Mouse (Mus musculus) MEL-GATA-1-ER (cell line): ENCODE measurements at regions not wholly inside any gene's neighbourhood (a gene's known extent, or its start where the extent isn't known, plus 50 kb on each side); places are given as distances from the start of the nearest gene placed in this dataset.
"Not testable (repeated sequence)": the region's sequence is repeated elsewhere in the genome, so short reads cannot be mapped to it uniquely, and the experiment has no call there.

ENCODE experiments used
- DNase-seq: peaks from one replicate; pipeline ENCODE4 v3.0.0-alpha.2; 2012; ENCODE audit warnings: low read depth; ENCODE audit errors: extremely low read depth

DNA sequence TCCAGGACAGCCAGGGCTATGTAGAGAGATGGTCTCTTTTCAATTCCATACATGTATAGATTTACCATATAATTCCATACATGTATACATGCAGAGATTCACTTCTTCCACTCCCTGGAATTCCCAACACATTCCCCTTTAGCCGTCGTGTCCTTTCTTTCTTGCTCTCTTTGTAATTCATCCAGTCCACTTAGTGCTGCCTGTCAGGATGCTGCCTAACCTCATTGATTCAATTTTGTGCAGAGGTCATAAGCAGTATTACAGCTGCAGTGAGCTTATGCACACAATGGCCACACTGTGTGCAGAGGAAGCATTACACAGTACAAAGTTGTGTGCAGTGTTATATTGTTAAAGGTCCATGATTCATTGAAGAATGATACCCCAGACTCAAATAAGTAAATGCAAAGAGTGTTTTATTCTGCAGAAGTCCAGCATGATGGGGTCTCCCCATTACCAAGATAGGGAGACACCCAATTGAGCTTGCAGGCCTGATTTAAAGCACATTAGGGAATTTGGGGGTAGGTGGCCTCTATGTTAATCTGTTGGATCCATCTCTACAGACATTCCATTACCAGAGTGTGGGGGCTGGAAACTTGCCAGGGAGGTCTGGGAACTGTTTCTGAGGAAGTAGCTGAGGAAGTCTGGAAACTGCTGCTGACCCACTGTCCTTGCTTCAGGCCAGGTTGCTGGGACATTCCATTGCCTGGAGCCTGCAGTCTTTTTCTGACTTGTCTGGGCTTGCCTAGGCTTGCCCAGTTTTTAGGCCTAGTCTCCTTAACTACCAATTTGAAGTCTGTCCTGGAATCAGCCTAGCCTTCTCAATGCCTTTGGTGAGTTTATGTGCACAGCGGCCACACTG lies 72.8 kb downstream of the Fam161a start:
- DNase-seq, result no peak

DNA sequence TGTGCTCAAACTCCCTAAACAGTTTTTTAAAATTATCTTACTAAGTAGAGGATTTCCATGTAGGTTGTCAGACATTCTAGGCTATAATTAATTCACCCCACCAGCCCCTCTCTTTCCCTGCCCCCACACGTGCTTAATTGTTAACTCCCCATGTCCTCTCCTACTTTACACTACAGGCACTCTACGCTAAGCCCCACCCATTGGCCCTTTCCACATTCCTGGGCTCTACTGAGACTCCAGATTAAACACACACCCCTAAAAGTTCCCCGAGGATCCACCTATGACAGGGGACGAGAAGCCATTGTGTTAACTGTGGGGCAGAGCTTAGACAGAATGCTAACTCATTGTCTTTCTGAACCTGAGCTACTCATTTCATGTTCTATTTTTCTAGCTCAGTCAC lies 74.3 kb downstream of the Fam161a start:
- DNase-seq, result no peak

DNA sequence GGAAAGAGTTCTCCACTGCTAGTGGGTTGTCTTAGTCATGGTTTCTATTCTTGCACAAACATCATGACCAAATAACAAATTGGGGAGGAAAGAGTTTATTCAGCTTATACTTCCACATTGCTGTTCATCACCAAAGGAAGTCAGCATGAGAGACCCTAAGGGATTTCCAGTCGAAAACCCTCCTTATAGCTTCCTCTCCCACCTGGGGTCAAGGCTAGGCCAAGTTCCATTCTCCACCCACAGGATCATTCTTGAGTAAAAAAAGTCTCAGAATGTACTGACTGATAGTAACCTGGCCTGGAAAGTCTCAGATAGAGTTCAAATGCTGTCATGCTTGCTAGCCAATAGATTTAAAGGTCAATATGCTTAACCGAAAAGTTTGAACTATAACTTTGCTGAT lies 76.5 kb downstream of the Fam161a start:
- not testable (repeated sequence) for DNase-seq

DNA sequence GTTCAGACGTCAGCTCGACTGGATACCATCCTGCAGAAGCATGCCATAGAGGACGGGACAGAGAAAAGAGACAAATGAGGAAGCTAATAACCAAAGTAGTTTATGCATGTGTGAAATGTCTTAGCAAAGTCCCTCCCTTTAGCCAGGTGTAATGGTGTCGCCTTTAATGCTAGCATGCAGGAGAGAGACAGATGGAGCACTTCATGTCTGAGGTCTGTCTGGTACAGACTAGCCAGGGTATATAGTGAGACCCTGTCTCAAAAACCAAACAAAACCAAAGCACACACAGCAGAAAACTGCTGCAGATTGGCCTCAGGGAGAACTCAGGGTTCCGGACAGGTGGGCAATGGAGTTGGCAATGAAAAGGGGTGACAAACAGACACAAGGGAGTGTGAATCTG lies 88.0 kb downstream of the Fam161a start:
- DNase-seq, result no peak

DNA sequence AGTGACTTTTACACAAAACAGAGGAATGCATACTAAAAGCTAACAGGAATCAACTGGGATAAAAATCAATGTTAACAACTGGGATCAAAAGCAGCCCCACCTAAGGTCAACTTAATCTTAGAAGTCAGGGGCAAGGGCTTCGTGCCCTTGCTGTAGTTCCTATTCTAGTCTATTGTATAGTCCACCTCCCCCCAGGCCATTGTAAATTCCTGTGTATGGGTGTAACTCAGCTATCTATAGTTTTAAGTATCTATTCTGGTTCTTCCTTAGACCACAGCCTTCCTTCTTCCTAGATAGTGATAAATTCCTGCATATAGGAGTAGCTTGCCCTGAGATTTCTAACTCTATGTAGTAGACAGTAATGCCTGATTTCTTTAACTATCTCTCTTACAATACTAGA lies 88.4 kb downstream of the Fam161a start:
- DNase-seq, result not testable (repeated sequence)

DNA sequence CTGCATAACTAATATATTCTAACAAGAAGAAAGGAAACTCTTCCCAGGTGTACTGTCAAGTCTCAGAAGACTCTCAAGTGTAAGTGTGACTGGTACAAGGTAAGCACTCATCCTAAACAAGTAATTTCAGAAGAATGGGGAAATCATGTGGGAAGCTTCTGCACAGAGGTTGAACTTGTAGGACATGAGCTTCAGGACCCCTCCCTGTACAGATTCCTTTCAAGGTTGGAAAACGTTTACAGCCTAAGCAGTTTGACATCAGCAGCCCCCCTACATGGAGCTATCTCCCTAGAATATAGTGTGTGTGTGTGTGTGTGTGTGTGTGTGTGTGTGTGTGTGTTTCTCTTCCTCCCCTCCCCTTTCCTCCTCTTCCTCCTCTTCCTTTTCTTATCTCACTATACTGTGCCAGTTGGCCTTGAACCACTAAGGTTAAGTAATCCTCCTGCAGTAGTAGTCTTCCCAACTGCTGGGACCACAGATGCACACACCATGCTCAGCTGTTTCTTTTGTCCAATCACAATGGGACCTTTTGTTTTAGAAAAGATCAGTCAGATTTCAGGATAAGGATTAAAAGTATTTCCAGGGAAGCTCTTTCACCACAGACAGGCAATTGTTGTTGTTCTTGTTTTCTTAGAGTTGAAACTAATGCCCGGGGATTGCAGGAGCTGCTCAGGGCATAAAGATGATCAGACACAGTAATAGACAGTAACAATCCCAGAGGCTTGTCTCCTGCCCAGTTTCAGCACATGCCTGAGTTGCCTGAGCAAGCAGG lies 89.3 kb downstream of the Fam161a start:
- no peak for DNase-seq

DNA sequence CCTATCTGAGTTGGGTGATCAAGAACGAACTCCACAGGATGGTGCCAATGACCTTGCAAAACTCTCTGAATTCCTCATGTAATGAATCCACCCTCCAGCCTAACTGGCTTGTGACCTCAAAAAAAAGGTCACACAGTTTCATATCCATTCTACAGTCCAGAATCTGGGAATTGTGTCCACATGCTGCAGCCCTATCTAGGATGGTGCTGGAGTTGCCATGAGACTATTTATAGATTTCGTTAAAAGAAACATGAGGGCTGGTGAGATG lies 89.8 kb downstream of the Fam161a start:
- DNase-seq, result no peak

DNA sequence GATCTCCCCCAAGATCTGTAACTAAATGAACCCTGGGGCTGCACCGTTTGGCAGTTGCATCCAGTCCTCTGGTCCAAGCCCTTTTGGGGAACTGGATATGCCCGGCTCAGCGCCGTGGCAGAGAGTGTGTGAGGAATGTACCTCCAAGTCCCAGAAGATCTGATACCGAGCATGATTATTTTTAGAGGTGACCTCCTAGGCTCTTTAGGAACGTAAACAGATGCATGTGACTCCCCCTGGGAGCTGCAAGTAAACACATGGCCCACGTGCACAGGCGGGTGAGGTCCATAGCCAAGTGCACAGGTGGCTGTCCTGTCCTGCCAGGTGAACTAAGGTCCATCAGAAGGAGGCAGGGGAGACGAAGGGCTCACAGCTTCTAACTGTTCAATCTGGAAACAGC lies 107.3 kb downstream of the Fam161a start:
- DNase-seq, result no peak

DNA sequence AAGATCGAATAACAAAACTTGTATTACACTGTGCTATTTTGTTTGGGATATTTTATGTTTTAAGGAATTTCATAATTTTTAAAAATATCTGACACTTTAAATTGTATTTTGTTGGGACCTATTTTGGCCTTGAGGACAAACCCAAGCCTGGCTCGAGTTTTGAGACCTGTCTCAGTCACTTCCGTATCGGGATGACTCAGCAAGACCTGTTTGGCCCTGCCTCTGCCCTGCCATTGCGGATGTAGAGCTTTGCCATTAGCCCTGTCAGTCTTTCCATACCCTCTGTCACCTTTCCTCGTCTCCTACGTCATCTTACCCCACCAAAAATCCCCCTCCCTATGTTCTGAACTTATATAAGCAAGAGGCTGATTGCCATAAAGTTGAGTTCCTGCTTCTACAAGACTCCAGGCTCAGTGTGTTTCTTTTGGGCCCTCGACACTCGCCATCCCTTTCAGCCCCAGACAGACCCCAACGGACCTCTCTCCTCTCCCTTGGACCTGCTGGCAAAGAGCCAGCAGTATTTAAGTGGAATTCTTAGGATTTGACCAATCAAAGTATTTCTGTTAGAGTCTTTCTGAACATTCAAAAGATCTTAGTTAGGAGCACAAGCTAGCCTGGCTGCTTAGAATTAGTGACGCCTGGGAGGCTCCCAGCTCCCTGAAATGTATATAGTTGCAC lies 113.3 kb downstream of the Fam161a start:
- no peak for DNase-seq

DNA sequence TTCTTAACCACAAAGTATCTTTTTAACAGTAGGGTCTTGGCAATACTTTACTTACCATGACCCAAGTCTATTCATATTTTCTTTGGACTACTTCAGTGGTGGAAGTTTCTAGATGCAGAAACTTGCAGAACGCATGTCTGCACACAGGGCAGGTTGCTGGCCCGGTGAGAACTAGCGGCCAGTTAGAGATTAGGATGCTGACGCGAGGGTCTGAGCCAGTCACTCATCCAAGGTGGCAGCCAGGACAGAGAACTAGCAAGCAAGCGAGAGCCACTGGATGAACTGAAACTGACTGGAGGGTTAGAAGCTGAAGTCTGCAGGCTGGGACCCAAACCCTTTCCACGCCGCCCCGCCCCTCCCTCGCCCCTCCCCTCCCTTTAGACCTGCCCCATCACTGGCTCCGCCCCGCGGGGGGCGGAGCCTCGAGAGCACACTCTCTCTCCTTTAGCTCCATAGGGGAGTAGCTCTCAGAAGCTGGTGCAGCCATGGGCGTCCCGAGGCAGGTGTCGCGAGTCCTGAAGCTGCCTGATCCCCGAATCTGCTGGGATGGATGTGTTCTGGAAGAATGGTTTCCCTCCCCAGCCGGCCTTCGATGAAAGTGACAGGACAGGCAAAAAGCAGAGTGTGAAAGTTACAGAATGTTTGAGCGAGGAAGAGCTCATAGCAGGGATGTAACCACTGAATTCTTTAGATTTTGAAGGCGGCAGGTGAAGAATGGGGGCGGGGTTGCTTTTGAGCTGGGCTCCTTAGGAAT lies 117.0 kb downstream of the Fam161a start:
- DNase-seq, result no peak

DNA sequence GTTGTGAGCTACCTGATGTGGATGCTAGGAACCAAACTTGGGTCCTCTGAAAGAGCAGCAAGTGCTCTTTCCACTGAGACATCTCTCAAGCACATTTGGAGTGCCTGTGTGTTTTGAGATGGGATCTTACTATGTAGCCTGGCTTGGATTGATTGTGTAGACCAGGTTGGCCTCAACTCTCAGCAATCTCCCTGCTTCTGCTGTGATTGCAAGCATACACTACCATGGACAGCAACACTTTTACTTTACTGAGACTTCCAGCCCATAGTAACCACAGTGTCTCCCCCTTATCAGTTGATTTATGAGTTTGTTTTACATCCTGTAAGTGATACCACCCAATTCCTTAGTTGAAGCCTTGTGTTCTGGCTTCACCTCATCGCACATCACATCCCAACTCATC lies 123.8 kb downstream of the Fam161a start:
- no peak for DNase-seq

DNA sequence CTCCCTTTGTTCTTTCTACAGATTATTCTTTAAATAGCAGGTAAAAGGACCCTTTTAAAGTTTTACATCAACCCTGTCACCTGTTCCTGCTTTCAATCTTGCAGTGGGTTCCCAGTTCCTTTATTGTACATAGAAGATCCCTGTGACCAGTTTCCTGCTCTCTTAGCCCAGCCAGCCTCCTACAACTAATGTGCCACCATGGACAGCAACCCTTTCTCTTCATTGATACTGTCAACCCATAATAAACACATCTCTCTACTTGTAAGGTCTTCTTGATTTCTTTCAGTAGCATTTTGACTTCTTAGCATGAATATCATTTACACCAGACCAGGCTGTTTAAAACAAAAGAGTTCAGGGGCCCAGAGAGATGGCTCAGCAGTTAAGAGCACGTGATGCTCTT lies 124.2 kb upstream of the Xpo1 start:
- DNase-seq, result no peak

DNA sequence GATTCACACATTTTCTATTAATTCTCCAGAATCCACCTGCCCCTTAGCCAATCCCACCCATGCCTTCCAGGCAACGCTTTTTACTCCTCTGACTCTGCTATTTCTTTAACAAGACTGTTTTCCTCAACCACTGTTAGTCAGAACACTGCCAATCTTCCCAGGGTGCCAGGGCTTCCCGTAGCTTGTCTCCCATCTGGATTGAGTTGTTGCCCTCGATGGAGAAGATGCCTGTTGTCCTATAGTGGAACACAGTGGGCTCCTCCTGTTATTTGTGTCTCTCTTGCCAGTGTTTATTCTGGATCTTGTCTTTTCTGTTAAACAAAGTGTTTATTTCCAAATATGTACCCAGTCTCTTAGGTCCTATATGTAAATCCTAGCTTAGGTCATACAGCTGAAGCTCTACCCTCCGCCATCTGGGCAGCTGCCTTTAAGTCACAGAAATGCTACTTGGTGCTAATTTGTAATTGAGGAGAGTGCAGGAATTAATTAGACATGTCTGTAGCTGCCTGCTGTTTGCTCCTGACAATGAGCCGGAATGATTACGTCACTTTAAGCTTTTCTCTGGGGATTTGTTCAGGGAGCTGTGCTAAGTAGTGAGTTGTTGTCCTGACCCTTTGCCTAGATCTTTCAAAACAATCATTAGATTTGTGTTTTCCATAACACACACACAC lies 115.3 kb upstream of the Xpo1 start:
- DNase-seq, result no peak

DNA sequence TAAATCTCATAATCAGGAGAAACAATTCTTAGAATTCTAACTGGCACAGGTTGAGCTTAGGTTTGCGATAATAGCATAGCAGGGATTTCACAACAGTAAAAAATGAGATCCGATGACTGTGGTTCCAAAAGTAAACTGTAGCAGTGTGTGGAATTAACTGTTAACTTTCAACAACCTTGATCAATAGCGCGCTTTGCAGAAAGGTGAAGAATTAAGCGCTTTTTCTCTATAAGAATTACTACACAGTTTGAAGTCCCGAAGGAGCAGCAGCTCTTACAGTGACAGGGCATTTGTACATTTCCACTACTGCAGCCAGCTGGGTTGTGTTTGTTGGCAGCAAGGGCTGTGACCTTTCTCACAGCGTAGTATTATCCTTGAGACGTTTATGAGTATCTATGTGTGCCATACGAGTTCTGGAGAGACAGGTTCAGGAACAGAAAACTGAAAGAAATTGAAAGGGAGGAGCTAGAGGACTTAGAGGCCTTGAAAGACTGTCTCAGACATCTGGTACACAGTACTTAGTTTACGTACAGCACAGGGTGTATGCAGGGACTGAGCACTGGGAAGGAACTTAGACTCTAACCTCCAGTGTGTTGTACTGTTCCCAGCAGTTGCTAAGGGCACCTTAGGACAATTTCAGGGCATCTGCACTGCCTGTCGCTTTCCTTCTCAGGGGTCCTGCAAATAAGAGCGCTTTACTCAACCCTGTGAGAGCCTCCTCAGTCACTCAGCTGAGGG lies 114.6 kb upstream of the Xpo1 start:
- DNase-seq, result no peak

DNA sequence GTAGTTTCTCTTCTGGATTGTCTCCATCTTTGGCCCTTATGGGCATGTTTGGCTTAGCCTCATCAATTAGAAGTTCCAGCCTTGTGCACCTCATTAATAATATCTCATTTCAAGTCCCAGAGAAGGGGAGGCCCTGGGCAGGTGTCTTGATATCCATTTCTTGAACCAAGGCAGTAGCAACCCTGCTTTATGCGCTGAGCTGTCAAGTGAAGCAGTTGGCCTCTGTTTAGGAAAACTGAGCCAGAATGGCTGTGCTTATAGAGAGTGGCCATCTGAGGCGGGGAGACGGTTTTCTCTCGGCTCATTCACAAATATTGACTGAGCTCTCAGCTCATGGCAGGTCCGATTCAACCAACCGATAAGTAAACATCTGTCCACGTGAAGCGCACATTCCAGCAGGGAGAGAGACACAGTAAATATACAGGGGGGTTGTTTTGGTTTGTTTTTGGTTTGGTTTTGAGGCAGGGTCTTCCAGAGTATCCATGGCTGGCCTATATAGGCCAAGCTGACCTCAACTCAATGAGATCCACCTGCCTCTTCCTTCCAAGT lies 107.7 kb upstream of the Xpo1 start:
- DNase-seq, result no peak

DNA sequence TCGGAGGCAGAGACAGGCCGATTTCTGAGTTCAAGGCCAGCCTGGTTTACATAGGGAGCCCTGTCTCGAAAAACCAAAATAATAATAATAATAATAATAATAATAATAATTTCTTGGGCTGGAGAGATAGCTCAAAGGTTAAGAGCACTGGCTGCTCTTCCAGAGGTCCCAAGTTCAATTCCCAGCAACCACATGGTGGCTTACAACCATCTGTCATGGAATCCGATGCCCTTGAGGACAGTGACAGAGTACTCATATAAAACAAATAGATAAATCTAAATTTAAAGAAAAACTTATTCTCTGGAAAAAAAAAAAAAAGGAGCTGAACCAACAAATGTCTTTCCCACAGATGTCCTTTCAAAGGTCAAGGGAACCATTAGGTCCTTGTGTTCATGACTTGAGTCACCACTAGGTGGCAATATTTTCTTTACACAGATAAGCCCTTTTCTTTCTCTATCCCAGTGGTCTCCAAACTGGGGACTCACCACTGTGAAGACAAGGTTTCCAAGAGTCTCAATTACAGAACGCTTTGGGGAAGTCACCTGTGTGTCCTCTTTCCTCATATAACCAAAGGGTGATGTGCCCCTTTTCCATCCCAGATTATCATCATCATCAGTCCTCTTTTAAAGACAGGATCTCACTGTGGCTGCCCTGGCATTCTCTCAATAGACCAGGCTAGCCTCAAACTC lies 106.1 kb upstream of the Xpo1 start:
- peak; percentile 36 for DNase-seq

DNA sequence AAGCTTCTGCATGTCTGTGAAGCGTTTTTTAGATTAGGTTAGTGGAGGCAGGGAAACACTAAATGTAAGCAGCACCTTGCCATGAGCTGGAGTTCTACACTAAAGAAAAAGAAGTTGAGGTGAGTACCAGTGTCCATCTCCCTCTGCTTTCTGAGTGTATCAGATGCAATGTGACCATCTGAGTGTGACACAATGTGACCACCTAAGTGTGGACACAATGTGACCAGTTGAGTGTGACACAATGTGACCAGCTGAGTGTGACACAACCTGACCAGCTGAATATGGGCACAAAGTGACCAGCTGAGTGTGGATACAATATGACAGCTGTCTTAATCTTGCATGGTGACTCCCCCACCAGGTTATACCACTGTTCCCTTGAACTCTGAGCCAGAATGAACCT lies 101.0 kb upstream of the Xpo1 start:
- no peak for DNase-seq

DNA sequence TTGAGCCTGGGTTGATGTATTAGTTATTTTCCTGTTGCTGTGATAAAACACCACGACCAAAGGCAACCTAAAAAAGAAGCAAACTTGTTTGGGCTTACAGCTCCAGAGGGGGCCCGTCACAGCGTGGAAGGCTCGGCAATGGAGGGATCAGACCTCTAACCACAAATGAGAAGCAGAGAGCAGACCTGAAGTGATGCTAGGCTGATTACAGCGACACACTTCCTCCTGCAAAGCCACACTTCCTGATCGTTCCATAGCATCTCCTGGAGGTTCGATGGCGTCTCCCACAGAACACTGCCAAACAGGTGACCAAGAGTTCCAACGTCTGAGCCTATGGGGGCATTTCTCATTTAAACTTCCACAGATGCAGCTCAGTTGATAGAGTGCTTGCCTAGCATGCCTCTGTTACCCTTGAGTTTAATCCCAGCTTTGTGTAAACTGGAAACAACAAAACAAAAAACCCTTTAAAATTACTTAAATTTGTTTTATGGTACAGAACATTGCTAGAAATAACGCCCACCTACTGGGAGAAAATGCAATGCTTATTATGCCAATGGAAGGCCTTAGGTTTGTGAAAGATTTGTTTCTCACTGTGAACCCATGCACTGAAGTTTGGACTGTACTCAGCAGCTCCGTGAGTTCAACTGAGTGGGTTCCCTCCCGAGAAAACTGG lies 87.2 kb upstream of the Xpo1 start:
- peak; percentile 56 for DNase-seq
